Mouse (Mus musculus) stomach, postnatal 0 days (tissue): ENCODE measurements around the gene Epha8.

Experiments
- CTCF ChIP-seq: IDR thresholded peaks from 2 replicates; pipeline ENCODE4 v1.5.1; 2016; ENCODE audit warnings: antibody characterized with exemption, low read depth, mild to moderate bottlenecking, moderate library complexity
- EP300 ChIP-seq: optimal IDR thresholded peaks from 2 replicates; pipeline ENCODE3; 2016; ENCODE audit warnings: antibody characterized with exemption

DNA sequence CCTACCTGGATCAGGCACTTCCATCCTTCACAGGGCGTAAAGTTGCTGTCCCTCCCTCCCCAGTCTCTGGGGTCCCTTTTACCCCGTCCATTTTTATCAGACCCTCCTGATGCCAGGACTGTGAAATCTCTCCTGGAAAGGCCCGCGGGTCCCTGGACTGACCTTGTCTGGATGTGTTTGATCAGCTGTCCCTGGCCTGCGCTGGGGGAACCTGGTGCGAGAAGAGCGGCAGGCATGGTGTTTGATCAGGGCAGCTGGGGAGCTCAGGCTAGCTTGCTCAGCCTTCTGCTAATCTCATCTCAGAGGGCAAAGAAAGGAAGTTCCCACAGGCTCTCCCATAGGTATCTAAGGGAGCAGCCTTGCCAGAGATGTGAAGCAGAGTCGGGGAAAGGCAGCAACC is 20.6 kb upstream of the Epha8 start:
- TF ChIP-seq CTCF (no peak), EP300 (no peak)
